Mouse (Mus musculus) inflammation-experienced regulatory T-cells, adult 6 months (primary cell): ENCODE measurements at regions not wholly inside any gene's neighbourhood (a gene's known extent, or its start where the extent isn't known, plus 50 kb on each side); places are given as distances from the start of the nearest gene placed in this dataset.

ENCODE experiments used
- ATAC-seq: one replicate; pipeline ENCODE4 v1.8.0; 2017

- ATAC-seq, result no peak
These were observed 973.8 kb downstream of the Gsdmc2 start for GRCm38 (mm10) chr15:62871082-62871766.

GRCm38 (mm10) chr15:62862574-62862973, 982.4 kb downstream of the Gsdmc2 start:
- no peak for ATAC-seq

- no peak for ATAC-seq
These were observed 983.6 kb downstream of the Gsdmc2 start for GRCm38 (mm10) chr15:62861422-62861821.

GRCm38 (mm10) chr15:62849326-62849725, 995.7 kb downstream of the Gsdmc2 start:
- no peak for ATAC-seq

- no peak for ATAC-seq
These were observed 999.1 kb downstream of the Gsdmc2 start for GRCm38 (mm10) chr15:62845884-62846283.

- no peak for ATAC-seq
These were observed 1019.4 kb downstream of the Gsdmc2 start for GRCm38 (mm10) chr15:62825586-62825985.

- peak; percentile 64 for ATAC-seq
These were observed 1021.0 kb downstream of the Gsdmc2 start for GRCm38 (mm10) chr15:62823861-62824518.

- no peak for ATAC-seq
These were observed 1022.7 kb downstream of the Gsdmc2 start for GRCm38 (mm10) chr15:62822305-62822704.

GRCm38 (mm10) chr15:62813093-62813492, 1031.9 kb downstream of the Gsdmc2 start:
- ATAC-seq, result no peak

GRCm38 (mm10) chr15:62812026-62812425, 1033.0 kb downstream of the Gsdmc2 start:
- ATAC-seq, result no peak

- peak; percentile 58 for ATAC-seq
These were observed 1035.7 kb downstream of the Gsdmc2 start for GRCm38 (mm10) chr15:62809320-62809719.

- ATAC-seq, result no peak
These were observed 1036.7 kb downstream of the Gsdmc2 start for GRCm38 (mm10) chr15:62808087-62808808.

GRCm38 (mm10) chr15:62807364-62807763, 1037.6 kb downstream of the Gsdmc2 start:
- ATAC-seq, result peak; percentile 64

- ATAC-seq, result peak; percentile 78
These were observed 1042.2 kb downstream of the Gsdmc2 start for GRCm38 (mm10) chr15:62802770-62803169.

GRCm38 (mm10) chr15:62798731-62799130, 1046.2 kb downstream of the Gsdmc2 start:
- no peak for ATAC-seq

GRCm38 (mm10) chr15:62793569-62793968, 1051.4 kb downstream of the Gsdmc2 start:
- ATAC-seq, result peak; percentile 69

- ATAC-seq, result no peak
These were observed 1052.9 kb downstream of the Gsdmc2 start for GRCm38 (mm10) chr15:62792084-62792483.

GRCm38 (mm10) chr15:62787753-62788152, 1057.2 kb downstream of the Gsdmc2 start:
- peak; percentile 51 for ATAC-seq

GRCm38 (mm10) chr15:62786315-62786714, 1058.7 kb downstream of the Gsdmc2 start:
- ATAC-seq, result peak; percentile 33

- ATAC-seq, result no peak
These were observed 1060.4 kb downstream of the Gsdmc2 start for GRCm38 (mm10) chr15:62784456-62785139.

GRCm38 (mm10) chr15:62778899-62779298, 1066.1 kb downstream of the Gsdmc2 start:
- ATAC-seq, result peak; percentile 67

- ATAC-seq, result peak; percentile 73
These were observed 1092.3 kb downstream of the Gsdmc2 start for GRCm38 (mm10) chr15:62752686-62753085.

- no peak for ATAC-seq
These were observed 1101.1 kb downstream of the Gsdmc2 start for GRCm38 (mm10) chr15:62743879-62744278.
